18 mouse cellular contexts compared by ENCODE assay signal in genomic region chr11:16813298-16813697, GRCm38 (mm10).
DNase-seq lines count a peak whose midpoint lies in the region; ATAC-seq and TF ChIP-seq lines count a peak whose summit lies in the region.
"Had no signal": no experiment of that assay in that cellular context is flagged by ENCODE, and none has a peak within 500 bp of the region (broad histone marks: within the 10 kb centered on the region; RNA-seq: fewer than 3 reads in every experiment).

No protein-coding gene starts in this region.

- no peak for TF ChIP-seq POLR2A in MEL (IDR thresholded peaks at IDR 0.05; ENCODE audit: control insufficient read depth in 1 of 2, insufficient read depth in 1 of 2, low read depth in 1 of 2, low read length in 2 of 2, poor library complexity in 1 of 2)

- no peak overlapping the region for H3K4me2 ChIP-seq in liver, embryonic 13.5 days
- no peak overlapping the region for H3K4me2 ChIP-seq in liver, postnatal 0 days (ENCODE audit: low read depth, low read length)
- H3K4me2 ChIP-seq in midbrain, embryonic 16.5 days (ENCODE audit: low read length) = no peak overlapping the region
- H3K4me2 ChIP-seq: embryonic facial prominence, embryonic 15.5 days; forebrain, embryonic 12.5 days; heart, embryonic 12.5 days; hindbrain, embryonic 14.5 days had no signal

- no peak for TF ChIP-seq RAD21 in MEL (IDR thresholded peaks at IDR 0.05; ENCODE audit: low read depth, low read length)

- no peak for TF ChIP-seq CTCF in MEL (IDR thresholded peaks at IDR 0.05 in 2 of 3, conservative IDR thresholded peaks at IDR 0.05 in 1 of 3; ENCODE audit: control insufficient read depth in 1 of 3, insufficient read depth in 1 of 3, low read depth in 2 of 3, low read length in 3 of 3, poor library complexity in 1 of 3, severe bottlenecking in 1 of 3)
- no peak for TF ChIP-seq CTCF in liver, postnatal 0 days (IDR thresholded peaks at IDR 0.05; ENCODE audit: low read depth)

- no peaks in the 10 kb centered on the region for H3K4me1 ChIP-seq in MEL (ENCODE audit: control insufficient read depth in 1 of 2, insufficient read depth in 2 of 2, low read length in 2 of 2)
- H3K4me1 ChIP-seq in liver, embryonic 13.5 days (replicated peaks) = peaks cover 28% of the 10 kb centered on the region
- no peaks in the 10 kb centered on the region for H3K4me1 ChIP-seq in liver, postnatal 0 days (ENCODE audit: insufficient read depth)
- no peaks in the 10 kb centered on the region for H3K4me1 ChIP-seq in midbrain, embryonic 16.5 days (ENCODE audit: control insufficient read depth, insufficient read depth, low read length)
- H3K4me1 ChIP-seq: forebrain, embryonic 12.5 days had no signal

- ATAC-seq in liver, embryonic 13.5 days (ENCODE audit: low read depth) = peak; percentile 82
- 0 out of 2 replicates have a peak, but pooled peaks have one; percentile 12 for ATAC-seq in liver, postnatal 0 days
- no peak for ATAC-seq in midbrain, embryonic 16.5 days
- ATAC-seq: forebrain, embryonic 16.5 days had no signal

- TF ChIP-seq EP300 in MEL (IDR thresholded peaks at IDR 0.05; ENCODE audit: low read depth in 1 of 2, low read length in 2 of 2) = peak; percentile 42 to 46; a peak in 3 of 4 replicates
- no peak for TF ChIP-seq EP300 in liver, postnatal 0 days (IDR thresholded peaks at IDR 0.05; ENCODE audit: low read depth)

- H3K27me3 ChIP-seq in MEL (ENCODE audit: control insufficient read depth in 1 of 2, insufficient read depth in 2 of 2, low read length in 2 of 2) = no peaks in the 10 kb centered on the region; a peak in 2 of 4 replicates
- H3K27me3 ChIP-seq in liver, embryonic 13.5 days = no peaks in the 10 kb centered on the region
- H3K27me3 ChIP-seq in liver, postnatal 0 days (ENCODE audit: insufficient read depth, low read length) = no peaks in the 10 kb centered on the region
- no peaks in the 10 kb centered on the region for H3K27me3 ChIP-seq in midbrain, embryonic 16.5 days (ENCODE audit: control insufficient read depth, insufficient read depth, low read depth, low read length)
- H3K27me3 ChIP-seq: CH12.LX; embryonic facial prominence, embryonic 15.5 days; forebrain, embryonic 12.5 days had no signal

- no peak overlapping the region for H3K27ac ChIP-seq in MEL (ENCODE audit: control insufficient read depth, low read depth, low read length)
- no peak overlapping the region; the same call in 1 of the 2 replicates for H3K27ac ChIP-seq in liver, embryonic 13.5 days
- no peak overlapping the region for H3K27ac ChIP-seq in liver, postnatal 0 days (ENCODE audit: low read depth)
- no peak overlapping the region for H3K27ac ChIP-seq in midbrain, embryonic 16.5 days (ENCODE audit: low read length)
- H3K27ac ChIP-seq: embryonic facial prominence, embryonic 15.5 days; forebrain, embryonic 12.5 days; hindbrain, embryonic 10.5 days; hindbrain, embryonic 14.5 days had no signal

- no peaks in the 10 kb centered on the region for H3K36me3 ChIP-seq in MEL (ENCODE audit: control insufficient read depth in 1 of 2, insufficient read depth in 2 of 2, low read length in 2 of 2)
- no peaks in the 10 kb centered on the region for H3K36me3 ChIP-seq in liver, embryonic 13.5 days
- no peaks in the 10 kb centered on the region for H3K36me3 ChIP-seq in liver, postnatal 0 days (replicated peaks; ENCODE audit: insufficient read depth, low read length)
- H3K36me3 ChIP-seq in midbrain, embryonic 16.5 days (ENCODE audit: control insufficient read depth, insufficient read depth, low read length) = no peaks in the 10 kb centered on the region
- H3K36me3 ChIP-seq: embryonic facial prominence, embryonic 15.5 days; forebrain, embryonic 12.5 days; heart, embryonic 12.5 days; hindbrain, embryonic 10.5 days had no signal

- no peaks in the 10 kb centered on the region for H3K79me2 ChIP-seq in MEL (ENCODE audit: control insufficient read depth, insufficient read depth, low read length, poor library complexity)

- H3K4me3 ChIP-seq in MEL (ENCODE audit: control insufficient read depth in 1 of 2, insufficient read depth in 1 of 2, low read depth in 2 of 2, low read length in 2 of 2) = no peak overlapping the region
- no peak overlapping the region for H3K4me3 ChIP-seq in liver, embryonic 13.5 days (replicated peaks)
- H3K4me3 ChIP-seq in liver, postnatal 0 days (ENCODE audit: low read depth, low read length) = no peak overlapping the region
- H3K4me3 ChIP-seq in midbrain, embryonic 16.5 days (ENCODE audit: low read depth, low read length) = no peak overlapping the region
- H3K4me3 ChIP-seq: embryonic facial prominence, embryonic 15.5 days; forebrain, embryonic 12.5 days; heart, embryonic 12.5 days; hindbrain, embryonic 10.5 days had no signal

- H3K9me3 ChIP-seq in MEL (replicated peaks; ENCODE audit: insufficient read depth, low read length) = no peaks in the 10 kb centered on the region
- no peaks in the 10 kb centered on the region for H3K9me3 ChIP-seq in liver, embryonic 13.5 days (replicated peaks)
- no peaks in the 10 kb centered on the region for H3K9me3 ChIP-seq in liver, postnatal 0 days (ENCODE audit: low read length)
- H3K9me3 ChIP-seq in midbrain, embryonic 16.5 days (replicated peaks; ENCODE audit: control insufficient read depth, low read length, poor library complexity, severe bottlenecking) = no peaks in the 10 kb centered on the region
- H3K9me3 ChIP-seq: embryonic facial prominence, embryonic 15.5 days; forebrain, embryonic 12.5 days; heart, embryonic 12.5 days; hindbrain, embryonic 10.5 days had no signal

- peak; percentile 25 for DNase-seq in MEL (ENCODE audit: low read depth, low spot score)
- peak; percentile 13 for DNase-seq in c-Kit-positive CD71-positive TER-119-negative erythroid progenitor cells, embryonic 14.5 days (ENCODE audit: low read depth)
- peak; percentile 11 for DNase-seq in liver, embryonic 13.5 days
- no peak for DNase-seq in liver, postnatal 0 days
- no peak for DNase-seq in kidney, adult 9 months
- DNase-seq: adrenal gland, postnatal 10 days; cerebellum, adult 2 months; cerebellum, postnatal 10 days; embryo, embryonic 11 days; gastrocnemius, postnatal 14 days had no signal

- no peak overlapping the region for H3K9ac ChIP-seq in MEL (ENCODE audit: control insufficient read depth, low read depth, low read length, poor library complexity, severe bottlenecking)
- H3K9ac ChIP-seq in liver, embryonic 13.5 days = no peak overlapping the region
- no peak overlapping the region for H3K9ac ChIP-seq in liver, postnatal 0 days (replicated peaks)
- H3K9ac ChIP-seq in midbrain, embryonic 16.5 days (ENCODE audit: low read depth, low read length) = no peak overlapping the region
- H3K9ac ChIP-seq: embryonic facial prominence, embryonic 15.5 days; forebrain, embryonic 12.5 days; heart, embryonic 12.5 days; hindbrain, embryonic 14.5 days had no signal

TF ChIP-seq in MEL, 35 proteins besides CTCF, POLR2A, EP300 and RAD21:
- TF ChIP-seq TCF12 (IDR thresholded peaks at IDR 0.05; ENCODE audit: low read depth, low read length) = 0 out of 2 replicates have a peak, but pooled peaks have one; percentile 34
- no peak for TF ChIP-seq MEF2A (IDR thresholded peaks at IDR 0.05; ENCODE audit: extremely low read depth, insufficient replicate concordance, low read depth, low read length, poor library complexity, severe bottlenecking)

Comparison
In these comparisons a context has a peak if more than half of its experiments do, and no peak if none do; other contexts are left out.
1. DNase-seq: peak in MEL (single experiment), c-Kit-positive CD71-positive TER-119-negative erythroid progenitor cells, embryonic 14.5 days (single experiment) and liver, embryonic 13.5 days (single experiment); none in liver, postnatal 0 days (single experiment) and kidney, adult 9 months (single experiment).